Mouse (Mus musculus): Measurements from ENCODE around the gene Nedd9.

DNA sequence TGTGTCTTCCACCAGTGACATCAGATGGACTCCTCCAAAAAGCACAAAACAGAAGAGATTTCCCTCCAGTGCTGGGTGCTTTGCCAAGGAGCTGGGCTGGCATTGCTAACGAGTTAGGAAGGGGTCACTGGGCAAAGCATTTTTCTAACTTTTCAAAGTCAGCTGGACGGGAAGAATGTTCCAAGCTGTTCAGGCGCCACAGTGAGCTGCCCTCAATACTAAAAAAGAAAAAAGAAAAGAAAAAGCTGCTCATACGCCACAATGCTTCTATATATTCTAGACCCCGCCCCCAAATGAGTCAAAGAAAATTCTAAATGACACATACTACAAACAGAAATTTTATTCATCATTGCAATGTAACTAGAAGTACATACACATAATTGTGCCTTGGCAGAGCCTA lies 148.0 kb downstream of the Nedd9 start:
- TF ChIP-seq CTCF (IDR thresholded peaks at IDR 0.05; ENCODE audit: low read depth, low read length) (no peak), POLR2A (IDR thresholded peaks at IDR 0.05; ENCODE audit: borderline replicate concordance, low read depth, low read length) (no peak)

All from bone marrow macrophage, adult 2 months (primary cell).